Mouse (Mus musculus): ENCODE results near the gene Hapln4.

Hapln4 gene

DNA sequence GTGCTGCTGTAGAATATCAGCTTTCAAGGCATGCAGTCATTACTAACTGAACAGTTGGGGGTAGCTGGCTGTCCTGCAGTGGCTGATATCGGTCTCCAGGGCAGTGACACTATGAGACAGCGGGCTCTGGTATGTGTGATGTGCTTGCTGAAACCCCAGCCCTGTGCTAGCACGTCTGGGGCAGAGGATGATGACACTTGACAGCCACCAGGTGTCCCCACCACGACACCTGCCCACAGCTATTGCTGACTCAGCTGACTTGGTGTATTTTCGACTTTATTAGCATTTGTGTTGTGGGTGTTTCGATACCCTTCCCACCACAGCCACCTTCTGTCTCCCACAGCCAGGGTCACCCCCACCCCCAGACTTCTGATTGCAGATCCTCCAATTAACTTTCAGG is 21.2 kb downstream of the Hapln4 start:
- DNase-seq, result peak; percentile 68 to 70

DNA sequence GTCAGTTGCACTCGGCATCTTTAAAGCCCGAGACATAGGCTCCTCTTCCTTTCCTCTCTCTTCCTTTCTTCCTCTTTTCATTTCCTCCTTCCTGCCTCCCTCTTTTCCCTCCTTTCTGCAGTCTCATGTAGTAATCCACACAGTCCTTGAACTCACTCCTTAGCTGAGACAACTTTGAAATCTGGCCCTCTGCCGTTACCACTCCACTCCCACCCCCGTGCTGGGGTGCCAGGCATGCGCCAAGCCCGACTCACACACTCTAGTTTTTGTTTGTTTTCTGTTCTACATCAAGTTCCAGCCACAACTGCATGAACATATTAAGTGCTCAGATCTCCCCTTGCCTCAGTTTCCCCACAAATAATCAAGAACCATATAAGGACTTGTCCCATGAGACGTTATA is 21.7 kb downstream of the Hapln4 start:
- no peak for DNase-seq

GRCm38 (mm10) chr8:70110451-70110850 is 27.2 kb downstream of the Hapln4 start:
- DNase-seq, result no peak

- DNase-seq, result no peak
Measured at GRCm38 (mm10) chr8:70111192-70111795, 28.0 kb downstream of the Hapln4 start.

DNA sequence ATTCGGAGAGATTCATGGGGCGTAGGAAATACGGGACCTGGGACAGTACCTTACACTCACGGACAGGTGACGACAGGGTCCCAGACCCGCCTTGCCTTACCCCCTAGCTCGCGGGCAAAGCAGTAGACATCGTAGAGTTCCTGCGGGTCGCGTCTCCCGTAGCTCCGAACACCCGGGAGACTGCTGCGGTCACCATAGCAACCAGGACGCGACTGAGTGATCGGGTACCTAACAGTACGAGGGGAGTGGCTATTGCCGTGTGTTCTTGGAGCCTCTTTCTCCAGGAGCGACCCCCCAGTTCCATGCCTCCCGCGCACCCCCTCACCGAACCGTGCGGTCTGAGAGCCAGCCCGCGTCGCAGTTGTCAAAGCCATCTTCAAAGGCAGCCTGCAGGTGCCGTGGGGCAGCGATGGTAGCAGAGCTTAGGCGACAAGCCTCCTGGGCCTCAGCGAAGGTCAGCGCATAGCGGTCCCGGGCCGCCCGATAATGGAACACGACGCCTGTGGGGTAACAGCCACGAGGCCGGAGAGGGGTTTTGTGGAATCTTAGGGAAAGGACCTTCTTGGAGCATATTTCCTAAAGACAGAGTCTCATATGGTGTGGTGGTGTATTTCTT is 29.3 kb downstream of the Hapln4 start:
- DNase-seq, result no peak

GRCm38 (mm10) chr8:70114488-70114887 is 31.2 kb downstream of the Hapln4 start:
- DNase-seq, result no peak

- peak; percentile 69 to 78 for DNase-seq
Measured at GRCm38 (mm10) chr8:70114892-70115291, 31.6 kb downstream of the Hapln4 start.

- DNase-seq, result no peak
Measured at GRCm38 (mm10) chr8:70117611-70118010, 34.4 kb downstream of the Hapln4 start.

GRCm38 (mm10) chr8:70118726-70119700 is 35.8 kb downstream of the Hapln4 start:
- DNase-seq, result peak; percentile 59 to 63

DNA sequence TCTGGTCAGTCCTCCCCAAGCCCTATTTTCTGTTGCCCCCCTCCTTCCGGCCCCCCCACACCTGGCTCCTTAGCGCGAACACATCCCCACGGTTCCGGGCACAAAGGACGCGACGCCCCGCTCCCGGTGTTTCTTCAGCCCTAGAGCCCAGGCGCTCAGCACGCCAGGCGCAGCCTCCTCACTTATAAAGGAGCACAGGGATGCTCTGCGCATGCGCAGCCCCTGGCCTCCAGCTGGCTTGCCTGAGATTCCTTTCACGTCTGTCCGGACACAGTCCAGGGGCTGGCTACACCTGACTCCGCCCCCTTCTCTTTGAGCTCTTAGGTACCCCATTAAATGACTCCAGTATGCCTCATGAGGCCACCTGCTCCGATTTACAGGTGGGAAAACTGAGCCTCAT is 37.4 kb downstream of the Hapln4 start, which contains the start of gene Ncan:
TSS of gene Ncan (minus strand) at position 207 of the 400 bp plus-strand sequence.
- DNase-seq, result peak; percentile 93 to 95

DNA sequence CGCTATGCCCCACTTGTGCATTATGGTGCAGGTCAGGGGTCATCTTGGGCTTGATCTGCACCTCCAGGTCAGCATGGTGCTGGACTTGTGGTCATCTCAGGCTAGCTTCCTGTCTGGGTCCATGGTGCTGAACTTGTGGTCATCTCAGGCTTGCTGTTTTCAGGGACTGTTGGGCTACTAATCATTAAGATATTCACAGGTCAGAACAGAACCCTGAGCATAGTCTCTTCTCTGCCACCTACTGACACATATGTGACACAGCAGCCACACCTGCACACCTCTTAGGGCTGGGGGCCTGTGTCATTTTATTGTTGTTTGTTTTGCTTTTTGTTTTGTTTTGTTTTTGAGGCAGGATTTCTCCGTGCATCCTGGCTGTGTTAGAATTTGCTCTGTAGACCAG is 39.6 kb downstream of the Hapln4 start:
- peak; percentile 31 to 38 for DNase-seq

DNA sequence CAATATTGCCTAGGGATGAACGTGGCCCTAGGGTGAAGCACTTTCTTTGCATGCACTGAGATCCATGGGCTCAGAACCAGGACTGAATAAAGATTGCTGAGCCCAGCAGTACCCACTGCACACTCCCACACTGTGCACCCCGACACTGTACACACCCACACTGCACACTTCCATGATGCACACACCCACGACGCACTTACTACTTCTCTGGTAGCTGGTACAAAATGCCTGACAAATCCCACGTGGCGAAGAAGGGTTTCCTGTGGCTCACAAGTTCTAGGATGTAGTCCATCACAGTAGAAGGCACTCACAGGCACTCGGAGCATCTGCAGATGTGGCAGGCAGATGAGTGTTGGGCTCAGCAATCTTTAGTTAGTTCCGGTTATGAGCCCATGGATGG is 41.7 kb downstream of the Hapln4 start:
- no peak for DNase-seq

- peak; percentile 69 to 77 for DNase-seq
Measured at GRCm38 (mm10) chr8:70128435-70128834, 45.2 kb downstream of the Hapln4 start.

DNA sequence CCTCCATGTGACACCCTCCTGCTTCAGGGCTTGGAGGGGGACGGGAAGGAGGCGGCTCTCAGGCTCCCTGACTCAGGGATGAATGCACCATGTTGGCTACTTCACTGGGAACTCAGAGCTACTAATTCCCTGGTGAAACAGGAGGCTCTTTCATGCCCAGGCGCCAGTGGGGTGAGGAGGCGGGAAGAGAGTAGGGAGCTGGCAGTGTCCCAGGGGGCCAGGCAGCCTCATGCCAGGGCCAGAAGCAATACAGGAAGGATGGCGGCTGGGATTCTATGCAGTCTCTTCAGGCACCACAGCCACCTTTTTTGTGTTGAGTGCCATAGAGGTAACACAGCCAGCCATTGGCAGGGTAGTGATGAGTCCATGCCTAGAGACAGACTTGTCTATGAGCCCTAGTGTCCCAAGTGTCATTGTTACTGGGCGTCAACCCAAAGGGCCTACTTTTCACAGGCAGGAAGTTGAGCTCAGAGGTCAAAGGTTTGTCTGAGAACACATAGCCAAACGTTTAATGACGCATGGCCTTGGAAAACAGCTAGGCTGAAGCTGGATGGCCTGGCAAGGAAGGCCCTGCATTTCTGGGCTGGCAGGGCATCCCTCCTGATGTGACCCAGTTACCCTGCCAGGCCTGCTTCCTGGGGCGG is 46.2 kb downstream of the Hapln4 start:
- peak; percentile 64 to 82 for DNase-seq

GRCm38 (mm10) chr8:70130066-70130465 is 46.8 kb downstream of the Hapln4 start:
- DNase-seq, result no peak

GRCm38 (mm10) chr8:70131166-70131883 is 48.1 kb downstream of the Hapln4 start, which contains the start of gene Nr2c2ap:
Gene Nr2c2ap (plus strand): TSS chr8:70131333.
- peak; percentile 89 to 93 for DNase-seq

DNA sequence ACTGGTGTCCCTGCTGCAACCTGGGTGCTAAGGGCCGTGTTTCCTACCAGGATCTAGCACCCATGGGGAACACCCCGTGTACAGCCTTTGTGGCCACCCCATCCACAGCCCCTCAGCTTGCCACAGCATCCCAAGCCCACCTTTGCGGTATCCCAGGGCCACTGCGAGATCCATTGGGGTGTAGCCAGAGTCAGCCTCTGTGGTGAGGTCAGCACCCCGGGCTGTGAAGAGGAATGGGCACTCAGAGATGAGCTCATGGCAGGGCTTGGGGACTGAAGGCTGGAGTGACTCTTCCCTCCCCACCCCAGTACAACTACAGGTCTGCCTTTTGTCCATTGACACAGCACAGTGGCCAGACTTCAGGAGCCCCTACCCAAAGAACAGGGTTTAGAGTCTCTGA is 50.8 kb downstream of the Hapln4 start:
- no peak for DNase-seq

- DNase-seq, result no peak
Measured at GRCm38 (mm10) chr8:70134931-70135330, 51.7 kb downstream of the Hapln4 start.

- no peak for DNase-seq
Measured at GRCm38 (mm10) chr8:70136591-70136990, 53.3 kb downstream of the Hapln4 start.

- no peak for DNase-seq
Measured at GRCm38 (mm10) chr8:70137890-70138289, 54.6 kb downstream of the Hapln4 start.

- DNase-seq, result peak; percentile 99 to 100
Measured at GRCm38 (mm10) chr8:70139026-70139857, 56.0 kb downstream of the Hapln4 start, which contains the start of the genes Rfxank, Borcs8 and Mef2b. Gene Rfxank (minus strand): TSS chr8:70139154. Gene Borcs8 (plus strand): TSS chr8:70139499. Gene Mef2b (plus strand): TSS chr8:70139711.
